23 mouse cellular contexts compared by ENCODE assay signal in genomic region chr13:98417736-98418135, GRCm38 (mm10).
DNase-seq lines count a peak whose midpoint lies in the region; ATAC-seq and TF ChIP-seq lines count a peak whose summit lies in the region.
"Had no signal": no experiment of that assay in that cellular context is flagged by ENCODE, and none has a peak within 500 bp of the region (broad histone marks: within the 10 kb centered on the region; RNA-seq: fewer than 3 reads in every experiment).

No protein-coding gene starts in this region.

- no peak for TF ChIP-seq CTCF in kidney, adult 2 months (conservative IDR thresholded peaks at IDR 0.05; ENCODE audit: insufficient read depth, insufficient read length, low read depth, low read length)

- no peaks in the 10 kb centered on the region for H3K9me3 ChIP-seq in kidney, embryonic 16.5 days (ENCODE audit: low read length)
- H3K9me3 ChIP-seq in kidney, embryonic 14.5 days (ENCODE audit: control insufficient read depth, low read length) = no peaks in the 10 kb centered on the region
- H3K9me3 ChIP-seq: embryonic facial prominence, embryonic 13.5 days; embryonic facial prominence, embryonic 15.5 days; forebrain, embryonic 10.5 days; forebrain, embryonic 12.5 days had no signal

- 0 out of 2 replicates have a peak, but pooled peaks cover 7% of the 10 kb centered on the region for H3K4me1 ChIP-seq in kidney, adult 2 months (ENCODE audit: control insufficient read depth, insufficient read depth, low read length)
- H3K4me1 ChIP-seq in kidney, embryonic 16.5 days (ENCODE audit: insufficient read depth, low read length) = peaks cover 14% of the 10 kb centered on the region; the same call in 1 of the 2 replicates
- 0 out of 2 replicates have a peak, but pooled peaks cover under 1% of the 10 kb centered on the region for H3K4me1 ChIP-seq in kidney, embryonic 14.5 days (ENCODE audit: control insufficient read depth, insufficient read depth, low read length)
- H3K4me1 ChIP-seq: embryonic facial prominence, embryonic 15.5 days; forebrain, embryonic 10.5 days; forebrain, embryonic 12.5 days had no signal

- no peak overlapping the region for H3K9ac ChIP-seq in kidney, embryonic 16.5 days (replicated peaks; ENCODE audit: low read length)
- H3K9ac ChIP-seq in kidney, embryonic 14.5 days (ENCODE audit: low read depth, low read length) = no peak overlapping the region
- H3K9ac ChIP-seq: embryonic facial prominence, embryonic 13.5 days; embryonic facial prominence, embryonic 15.5 days; forebrain, embryonic 12.5 days had no signal

- H3K27me3 ChIP-seq in kidney, adult 2 months (replicated peaks; ENCODE audit: control insufficient read depth, insufficient read depth, low read length) = no peaks in the 10 kb centered on the region
- peaks cover 15% of the 10 kb centered on the region for H3K27me3 ChIP-seq in kidney, embryonic 16.5 days (ENCODE audit: insufficient read depth, low read length)
- no peaks in the 10 kb centered on the region for H3K27me3 ChIP-seq in kidney, embryonic 14.5 days (ENCODE audit: control insufficient read depth, insufficient read depth, low read length)
- H3K27me3 ChIP-seq: embryonic facial prominence, embryonic 13.5 days; embryonic facial prominence, embryonic 15.5 days; forebrain, embryonic 12.5 days had no signal

- ATAC-seq in kidney, embryonic 16.5 days (ENCODE audit: low FRiP score, low TSS enrichment) = no peak
- no peak for ATAC-seq in kidney, embryonic 14.5 days (ENCODE audit: low FRiP score, low TSS enrichment)
- ATAC-seq: forebrain, embryonic 14.5 days had no signal

- 52% methylated on average over 4 of the region's 4 CpGs for WGBS in kidney, adult 2 months
- WGBS in kidney, embryonic 16.5 days = 76% methylated on average over 4 of the region's 4 CpGs
- 78% methylated on average over 4 of the region's 4 CpGs for WGBS in kidney, embryonic 14.5 days

- no peak overlapping the region for H3K27ac ChIP-seq in kidney, adult 2 months (ENCODE audit: insufficient read depth, low read depth, low read length)
- H3K27ac ChIP-seq in kidney, embryonic 16.5 days (ENCODE audit: low read length) = no peak overlapping the region
- no peak overlapping the region for H3K27ac ChIP-seq in kidney, embryonic 14.5 days (ENCODE audit: low read depth, low read length)
- H3K27ac ChIP-seq: embryonic facial prominence, embryonic 13.5 days; embryonic facial prominence, embryonic 15.5 days; forebrain, embryonic 10.5 days; forebrain, embryonic 12.5 days had no signal

- no peak overlapping the region for H3K4me3 ChIP-seq in kidney, adult 2 months (ENCODE audit: insufficient read depth, low read depth, low read length)
- H3K4me3 ChIP-seq in kidney, embryonic 16.5 days (ENCODE audit: low read length) = no peak overlapping the region
- no peak overlapping the region for H3K4me3 ChIP-seq in kidney, embryonic 14.5 days (ENCODE audit: low read length)
- H3K4me3 ChIP-seq: embryonic facial prominence, embryonic 13.5 days; embryonic facial prominence, embryonic 15.5 days; erythroblast, embryonic 14.5 days; forebrain, embryonic 10.5 days; forebrain, embryonic 12.5 days had no signal

- peak; percentile 61 for DNase-seq in kidney, adult 2 months
- peak; percentile 34 for DNase-seq in kidney, postnatal 10 days
- peak; percentile 27 to 74 for DNase-seq in kidney, postnatal 25 days
- peak; percentile 38 to 46 for DNase-seq in kidney, postnatal 36 days
- DNase-seq in thymus, postnatal 14 days = no peak
- DNase-seq: adrenal gland, adult 2 months; adrenal gland, postnatal 10 days; adrenal gland, postnatal 25 days; cerebellum, adult 11 months; cerebellum, adult 18-20 months; cerebellum, adult 8-10 months; cerebellum, adult 9-11 months; cerebellum, postnatal 14 days; cerebellum, postnatal 36 days; embryo, embryonic 11 days had no signal

- TF ChIP-seq POLR2A in kidney, adult 2 months (IDR thresholded peaks at IDR 0.05; ENCODE audit: low read depth, low read length) = no peak

- H3K36me3 ChIP-seq in kidney, adult 2 months (ENCODE audit: control insufficient read depth, insufficient read depth, low read length) = no peaks in the 10 kb centered on the region
- no peaks in the 10 kb centered on the region for H3K36me3 ChIP-seq in kidney, embryonic 16.5 days (ENCODE audit: insufficient read depth, low read length)
- no peaks in the 10 kb centered on the region for H3K36me3 ChIP-seq in kidney, embryonic 14.5 days (ENCODE audit: control insufficient read depth, insufficient read depth, low read length)
- H3K36me3 ChIP-seq: embryonic facial prominence, embryonic 13.5 days; embryonic facial prominence, embryonic 15.5 days; forebrain, embryonic 10.5 days; forebrain, embryonic 12.5 days had no signal

- H3K4me2 ChIP-seq in kidney, embryonic 16.5 days (replicated peaks; ENCODE audit: low read depth, low read length) = no peak overlapping the region
- H3K4me2 ChIP-seq in kidney, embryonic 14.5 days (replicated peaks; ENCODE audit: low read depth, low read length) = no peak overlapping the region
- H3K4me2 ChIP-seq: embryonic facial prominence, embryonic 13.5 days; embryonic facial prominence, embryonic 15.5 days; forebrain, embryonic 12.5 days had no signal
